Mouse (Mus musculus) liver, postnatal 0 days (tissue): ENCODE data around the gene Spc24.

Experiments used
- CTCF ChIP-seq: sonication (generic); IDR thresholded peaks from 2 replicates; pipeline ENCODE4 v1.5.1; 2016; ENCODE audit warnings: antibody characterized with exemption, low read depth
- EP300 ChIP-seq: IDR thresholded peaks from 2 replicates; pipeline ENCODE4 v1.6.1; 2016; ENCODE audit warnings: antibody characterized with exemption, low read depth, mild to moderate bottlenecking

DNA sequence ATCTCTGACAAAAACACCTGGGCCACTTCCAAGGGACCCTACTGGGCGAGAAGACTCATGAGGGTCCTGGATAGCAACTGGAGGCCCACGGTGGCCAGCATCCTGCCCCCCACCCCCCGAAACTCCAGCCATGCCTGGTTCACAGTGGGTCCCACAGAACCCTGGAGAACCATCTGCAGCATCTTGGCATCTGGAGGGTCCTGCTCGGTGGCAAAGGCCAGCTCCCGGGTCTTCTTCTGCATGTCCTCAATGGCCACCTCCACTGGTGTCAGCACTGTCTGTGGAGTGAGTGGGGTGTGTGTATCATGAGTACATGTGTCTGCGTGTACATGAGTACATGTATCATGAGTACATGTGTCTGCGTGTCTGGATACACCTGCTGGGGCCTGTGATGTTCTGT lies 41.5 kb upstream of the Spc24 start:
- TF ChIP-seq CTCF (no peak), EP300 (no peak)
